Mouse (Mus musculus) kidney, adult 2 months (tissue): ENCODE results near the gene Zdhhc14.

ENCODE experiments used
- CTCF ChIP-seq: fragments of 200-500 bp; conservative IDR thresholded peaks from 2 replicates; pipeline ENCODE4 v1.5.1; 2011; ENCODE audit warnings: low read depth, mild to moderate bottlenecking, control low read depth, low read length, moderate library complexity, mixed read lengths; ENCODE audit not compliant: insufficient read depth, insufficient read length
- POLR2A ChIP-seq: fragments of 200-500 bp; IDR thresholded peaks from one replicate; pipeline ENCODE4 v1.6.1; 2011; ENCODE audit warnings: low read depth, low read length, control low read depth

GRCm38 (mm10) chr17:5802656-5802955, 310.2 kb downstream of the Zdhhc14 start:
- TF ChIP-seq CTCF (no peak), POLR2A (no peak)
